Mouse (Mus musculus): ENCODE results near the gene Slc25a38. TPM values are rescaled to one million over a fixed set of nuclear protein-coding genes. Genes with fewer than 3 reads are reported as not detected.
A peak's percentile ranks its signal among the peaks of the same experiment; 100 is the strongest.
"Not testable (repeated sequence)": the region's sequence is repeated elsewhere in the genome, so short reads cannot be mapped to it uniquely, and the experiment has no call there.

Slc25a38 gene
- polyA plus RNA-seq, 1 experiment, result 10.6 TPM

- no peaks in the 10 kb centered on the region for H3K4me1 ChIP-seq (ENCODE audit: control insufficient read depth, insufficient read depth, insufficient read length, low read length)
- H3K27ac ChIP-seq (replicated peaks; ENCODE audit: low read depth, low read length), result no peak overlapping the region
- no peak overlapping the region for H3K4me3 ChIP-seq (ENCODE audit: insufficient read depth, low read depth, low read length)
Observed at GRCm38 (mm10) chr9:120084406-120084805, 25.8 kb upstream of the Slc25a38 start.

GRCm38 (mm10) chr9:120089125-120089524, 21.0 kb upstream of the Slc25a38 start:
- no peak overlapping the region for H3K27ac ChIP-seq (replicated peaks; ENCODE audit: low read depth, low read length)
- no peaks in the 10 kb centered on the region for H3K4me1 ChIP-seq (ENCODE audit: control insufficient read depth, insufficient read depth, insufficient read length, low read length)
- H3K4me3 ChIP-seq (ENCODE audit: insufficient read depth, low read depth, low read length), result no peak overlapping the region

- no peaks in the 10 kb centered on the region for H3K4me1 ChIP-seq (ENCODE audit: control insufficient read depth, insufficient read depth, insufficient read length, low read length)
- H3K27ac ChIP-seq (replicated peaks; ENCODE audit: low read depth, low read length), result no peak overlapping the region
- no peak overlapping the region for H3K4me3 ChIP-seq (ENCODE audit: insufficient read depth, low read depth, low read length)
Observed at GRCm38 (mm10) chr9:120091086-120091485, 19.1 kb upstream of the Slc25a38 start.

- Histone ChIP-seq H3K4me1 (ENCODE audit: control insufficient read depth, insufficient read depth, insufficient read length, low read length) (no peaks in the 10 kb centered on the region), H3K4me3 (ENCODE audit: insufficient read depth, low read depth, low read length) (no peak within 1 kb of the TSS), H3K27ac (replicated peaks; ENCODE audit: low read depth, low read length) (no peak within 1 kb of the TSS)
Observed at GRCm38 (mm10) chr9:120091696-120092238, 18.4 kb upstream of the Slc25a38 start, which contains the start of gene Ccr8. TSS of gene Ccr8 (plus strand) at chr9:120092114.

- no peak overlapping the region for H3K4me3 ChIP-seq (ENCODE audit: insufficient read depth, low read depth, low read length)
- no peaks in the 10 kb centered on the region for H3K4me1 ChIP-seq (ENCODE audit: control insufficient read depth, insufficient read depth, insufficient read length, low read length)
- H3K27ac ChIP-seq (replicated peaks; ENCODE audit: low read depth, low read length), result no peak overlapping the region
Observed at GRCm38 (mm10) chr9:120093701-120094100, 16.5 kb upstream of the Slc25a38 start.

GRCm38 (mm10) chr9:120095886-120096285, 14.3 kb upstream of the Slc25a38 start:
- Histone ChIP-seq H3K27ac (replicated peaks; ENCODE audit: low read depth, low read length) (no peak overlapping the region), H3K4me3 (ENCODE audit: insufficient read depth, low read depth, low read length) (no peak overlapping the region), H3K4me1 (ENCODE audit: control insufficient read depth, insufficient read depth, insufficient read length, low read length) (no peaks in the 10 kb centered on the region)

GRCm38 (mm10) chr9:120098682-120099081, 11.5 kb upstream of the Slc25a38 start:
- H3K4me1 ChIP-seq (ENCODE audit: control insufficient read depth, insufficient read depth, insufficient read length, low read length), result no peaks in the 10 kb centered on the region
- no peak overlapping the region for H3K4me3 ChIP-seq (ENCODE audit: insufficient read depth, low read depth, low read length)
- no peak overlapping the region for H3K27ac ChIP-seq (replicated peaks; ENCODE audit: low read depth, low read length)

GRCm38 (mm10) chr9:120099304-120099703, 10.9 kb upstream of the Slc25a38 start:
- Histone ChIP-seq H3K27ac (replicated peaks; ENCODE audit: low read depth, low read length) (no peak overlapping the region), H3K4me3 (ENCODE audit: insufficient read depth, low read depth, low read length) (no peak overlapping the region), H3K4me1 (ENCODE audit: control insufficient read depth, insufficient read depth, insufficient read length, low read length) (no peaks in the 10 kb centered on the region)

GRCm38 (mm10) chr9:120101165-120101564, 9.0 kb upstream of the Slc25a38 start:
- Histone ChIP-seq H3K4me3 (ENCODE audit: insufficient read depth, low read depth, low read length) (no peak overlapping the region), H3K4me1 (ENCODE audit: control insufficient read depth, insufficient read depth, insufficient read length, low read length) (no peaks in the 10 kb centered on the region), H3K27ac (replicated peaks; ENCODE audit: low read depth, low read length) (no peak overlapping the region)

- not testable (repeated sequence) for H3K4me1 ChIP-seq (ENCODE audit: control insufficient read depth, insufficient read depth, insufficient read length, low read length); H3K4me3 ChIP-seq (ENCODE audit: insufficient read depth, low read depth, low read length); H3K27ac ChIP-seq (replicated peaks; ENCODE audit: low read depth, low read length)
Observed at GRCm38 (mm10) chr9:120108953-120109352, 1.2 kb upstream of the Slc25a38 start.

- peak overlapping the region; percentile 86 for H3K4me3 ChIP-seq (ENCODE audit: insufficient read depth, low read depth, low read length)
- no peak overlapping the region for H3K27ac ChIP-seq (replicated peaks; ENCODE audit: low read depth, low read length)
- H3K4me1 ChIP-seq (ENCODE audit: control insufficient read depth, insufficient read depth, insufficient read length, low read length), result peaks cover 4% of the 10 kb centered on the region; the same call in 1 of the 2 replicates
Observed at GRCm38 (mm10) chr9:120111156-120111945, 1.2 kb downstream of the Slc25a38 start.

GRCm38 (mm10) chr9:120112472-120112871, 2.3 kb downstream of the Slc25a38 start:
- peaks cover 4% of the 10 kb centered on the region; the same call in 1 of the 2 replicates for H3K4me1 ChIP-seq (ENCODE audit: control insufficient read depth, insufficient read depth, insufficient read length, low read length)
- H3K4me3 ChIP-seq (ENCODE audit: insufficient read depth, low read depth, low read length), result no peak overlapping the region
- H3K27ac ChIP-seq (replicated peaks; ENCODE audit: low read depth, low read length), result no peak overlapping the region

- no peak overlapping the region for H3K27ac ChIP-seq (replicated peaks; ENCODE audit: low read depth, low read length)
- H3K4me1 ChIP-seq (ENCODE audit: control insufficient read depth, insufficient read depth, insufficient read length, low read length), result peaks cover 4% of the 10 kb centered on the region; the same call in 1 of the 2 replicates
- no peak overlapping the region for H3K4me3 ChIP-seq (ENCODE audit: insufficient read depth, low read depth, low read length)
Observed at GRCm38 (mm10) chr9:120113456-120113855, 3.3 kb downstream of the Slc25a38 start.

GRCm38 (mm10) chr9:120114051-120114788, 4.0 kb downstream of the Slc25a38 start:
- Histone ChIP-seq H3K27ac (replicated peaks; ENCODE audit: low read depth, low read length) (no peak overlapping the region), H3K4me1 (ENCODE audit: control insufficient read depth, insufficient read depth, insufficient read length, low read length) (peaks cover 4% of the 10 kb centered on the region; the same call in 1 of the 2 replicates), H3K4me3 (ENCODE audit: insufficient read depth, low read depth, low read length) (no peak overlapping the region)

GRCm38 (mm10) chr9:120114789-120115151, 4.6 kb downstream of the Slc25a38 start:
- H3K27ac ChIP-seq (replicated peaks; ENCODE audit: low read depth, low read length), result no peak overlapping the region

More at GRCm38 (mm10) chr9:120114789-120115151, 4.6 kb downstream of the Slc25a38 start:
- no peak overlapping the region for H3K4me3 ChIP-seq (ENCODE audit: insufficient read depth, low read depth, low read length)
- H3K4me1 ChIP-seq (ENCODE audit: control insufficient read depth, insufficient read depth, insufficient read length, low read length), result peaks cover 4% of the 10 kb centered on the region; the same call in 1 of the 2 replicates
